Mouse (Mus musculus) forebrain, embryonic 15.5 days (tissue): ENCODE results near the gene Chst11. TPM values are rescaled to one million over a fixed set of nuclear protein-coding genes. Genes with fewer than 3 reads are reported as not detected.

Source experiments
- ATAC-seq: fragments of 200-750 bp; cut with Nextera tagmentation; replicated peaks from 2 replicates; pipeline ENCODE4 v1.8.0; 2017; ENCODE audit warnings: mild to moderate bottlenecking, moderate TSS enrichment, moderate library complexity
- H3K27ac ChIP-seq: fragments of 300-500 bp; sonication (generic); replicated peaks from 2 replicates; pipeline ENCODE4 v1.5.1; 2015; ENCODE audit warnings: mild to moderate bottlenecking, inconsistent platforms
- H3K27me3 ChIP-seq: fragments of 300-500 bp; sonication (generic); 2 replicates; pipeline ENCODE4 v1.6.1; 2015; ENCODE audit warnings: inconsistent platforms
- H3K36me3 ChIP-seq: fragments of 300-500 bp; sonication (generic); 2 replicates; pipeline ENCODE4 v1.6.1; 2015; ENCODE audit warnings: mild to moderate bottlenecking, inconsistent platforms
- H3K4me1 ChIP-seq: fragments of 300-500 bp; sonication (generic); 2 replicates; pipeline ENCODE4 v1.6.1; 2015; ENCODE audit warnings: inconsistent platforms
- H3K4me2 ChIP-seq: fragments of 300-500 bp; sonication (generic); replicated peaks from 2 replicates; pipeline ENCODE4 v1.6.1; 2015; ENCODE audit warnings: mild to moderate bottlenecking, inconsistent platforms
- H3K4me3 ChIP-seq: fragments of 300-500 bp; sonication (generic); 2 replicates; pipeline ENCODE4 v1.5.1; 2015; ENCODE audit warnings: mild to moderate bottlenecking, inconsistent platforms
- H3K9ac ChIP-seq: fragments of 300-500 bp; sonication (generic); replicated peaks from 2 replicates; pipeline ENCODE4 v1.6.1; 2015; ENCODE audit warnings: mild to moderate bottlenecking, inconsistent platforms
- H3K9me3 ChIP-seq: fragments of 300-500 bp; sonication (generic); 2 replicates; pipeline ENCODE4 v1.6.1; 2016; ENCODE audit warnings: inconsistent platforms
- WGBS: fragments of 180-500 bp; shearing (Covaris S2); methylation state at CpG from one replicate; pipeline ENCODE4 v1.1.7; 2015; ENCODE audit warnings: mixed read lengths; 5-methylcytosine and 5-hydroxymethylcytosine counted together
- polyA plus RNA-seq: library from polyadenylated mRNA; unstranded; fragments of >200 nt; fragmentation: Nextera tagmentation; extraction: Ambion mirVana; gene quantifications from 2 replicates; pipeline ENCODE4 v1.2.1, GENCODE M21; 2015

Gene Chst11
- polyA plus RNA-seq, 1 experiment from 2014 or later: 3.1 TPM

DNA sequence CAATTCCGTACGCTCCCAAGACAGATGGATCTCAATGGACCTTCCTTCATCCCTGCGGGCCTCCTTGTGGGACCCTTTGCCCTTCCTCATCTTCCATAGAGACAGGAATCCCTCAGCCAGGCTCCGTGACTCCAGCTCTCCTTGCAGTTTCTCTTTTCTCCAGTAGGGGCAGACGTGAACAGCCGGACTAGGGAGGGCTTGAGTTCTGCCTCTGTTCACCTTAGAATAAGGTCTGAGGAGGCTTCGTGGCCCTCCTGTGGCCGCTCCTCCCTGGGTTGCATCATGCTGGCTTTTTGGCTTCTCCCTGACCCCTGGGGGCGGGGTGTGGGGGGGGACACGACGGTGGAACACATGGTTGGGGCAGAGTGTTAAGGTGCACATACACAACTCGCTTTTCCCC is 234.4 kb downstream of the Chst11 start:
- peak; percentile 49 for ATAC-seq
- Histone ChIP-seq H3K27me3 (no peaks in the 10 kb centered on the region), H3K4me3 (no peak overlapping the region), H3K36me3 (no peaks in the 10 kb centered on the region), H3K9me3 (no peaks in the 10 kb centered on the region), H3K4me2 (no peak overlapping the region), H3K4me1 (no peaks in the 10 kb centered on the region; the same call in 1 of the 2 replicates), H3K9ac (no peak overlapping the region), H3K27ac (no peak overlapping the region)
- WGBS: 26% methylated on average over 12 of the region's 12 CpGs

DNA sequence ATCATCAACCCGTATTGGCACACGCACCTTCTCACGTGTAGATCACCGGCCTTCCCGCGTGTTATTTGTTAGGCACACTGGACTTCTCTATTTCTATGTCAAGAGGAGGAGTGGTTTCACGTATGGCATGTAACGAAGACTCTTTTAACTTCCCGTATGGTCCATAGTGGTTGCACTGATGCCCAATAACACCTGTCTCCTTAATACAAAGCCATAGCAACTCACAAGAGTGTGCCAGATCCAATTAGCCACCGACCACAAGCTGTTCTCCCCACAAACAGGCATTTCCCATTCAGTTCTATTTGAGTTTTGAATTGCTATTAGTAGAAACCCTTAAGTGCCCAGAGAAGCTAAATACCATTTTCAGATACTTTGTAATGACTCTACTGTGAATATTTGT is 234.9 kb downstream of the Chst11 start:
- 51% methylated on average over 10 of the region's 10 CpGs for WGBS
- Histone ChIP-seq H3K27ac (no peak overlapping the region), H3K27me3 (no peaks in the 10 kb centered on the region), H3K4me2 (no peak overlapping the region), H3K9ac (no peak overlapping the region), H3K9me3 (no peaks in the 10 kb centered on the region), H3K36me3 (no peaks in the 10 kb centered on the region), H3K4me1 (no peaks in the 10 kb centered on the region; the same call in 1 of the 2 replicates), H3K4me3 (no peak overlapping the region)
- ATAC-seq: peak; percentile 46

DNA sequence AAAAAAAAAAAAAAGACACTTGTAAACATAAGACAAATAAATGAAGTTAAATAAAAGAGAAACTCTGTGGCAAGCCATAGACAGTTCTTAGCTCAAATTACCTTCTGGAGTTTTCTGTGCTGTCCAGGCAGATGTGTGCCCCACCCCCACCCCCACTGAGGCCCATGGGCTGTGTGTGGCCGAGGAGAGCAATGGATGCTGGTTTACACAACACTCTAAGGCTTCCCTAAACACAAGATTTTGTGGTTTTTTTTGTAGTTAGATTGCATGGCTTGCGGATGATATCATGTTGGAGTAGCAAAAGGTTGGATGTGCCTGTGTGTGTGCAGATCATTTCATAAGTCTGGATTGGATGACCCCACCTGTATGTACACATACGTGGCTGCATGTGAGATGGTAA is 235.5 kb downstream of the Chst11 start:
- WGBS: 88% methylated on average over 3 of the region's 3 CpGs
- Histone ChIP-seq H3K4me3 (no peak overlapping the region), H3K4me1 (no peaks in the 10 kb centered on the region; the same call in 1 of the 2 replicates), H3K36me3 (no peaks in the 10 kb centered on the region), H3K9ac (no peak overlapping the region), H3K9me3 (no peaks in the 10 kb centered on the region), H3K27me3 (no peaks in the 10 kb centered on the region), H3K27ac (no peak overlapping the region), H3K4me2 (no peak overlapping the region)
- no peak for ATAC-seq

DNA sequence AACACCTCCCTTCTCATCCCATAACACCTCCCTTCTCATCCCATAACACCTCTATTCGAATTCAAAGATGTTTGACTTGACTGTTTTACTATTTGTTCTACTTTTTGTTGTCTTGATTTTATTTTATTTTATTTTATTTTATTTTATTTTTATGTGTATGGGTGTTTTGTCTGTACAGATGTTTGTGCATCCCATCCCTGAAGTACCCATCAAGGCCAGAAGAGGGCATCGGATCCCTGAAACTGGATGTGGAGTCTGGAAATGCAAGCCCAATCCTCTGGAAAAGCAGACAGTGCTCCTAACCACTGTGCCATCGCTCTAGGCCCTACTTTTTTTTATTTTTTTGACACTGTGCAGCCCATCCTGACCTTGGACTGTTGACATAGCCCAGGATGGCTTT is 239.7 kb downstream of the Chst11 start:
- ATAC-seq: no peak
- H3K36me3 ChIP-seq: no peaks in the 10 kb centered on the region
- no peaks in the 10 kb centered on the region for H3K27me3 ChIP-seq
- H3K4me1 ChIP-seq: no peaks in the 10 kb centered on the region; the same call in 1 of the 2 replicates
- H3K9me3 ChIP-seq: no peaks in the 10 kb centered on the region
- H3K4me2 ChIP-seq: no peak overlapping the region
- H3K27ac ChIP-seq: no peak overlapping the region
- H3K9ac ChIP-seq: no peak overlapping the region
- WGBS: 48% methylated on average over 3 of the region's 3 CpGs
- no peak overlapping the region for H3K4me3 ChIP-seq

DNA sequence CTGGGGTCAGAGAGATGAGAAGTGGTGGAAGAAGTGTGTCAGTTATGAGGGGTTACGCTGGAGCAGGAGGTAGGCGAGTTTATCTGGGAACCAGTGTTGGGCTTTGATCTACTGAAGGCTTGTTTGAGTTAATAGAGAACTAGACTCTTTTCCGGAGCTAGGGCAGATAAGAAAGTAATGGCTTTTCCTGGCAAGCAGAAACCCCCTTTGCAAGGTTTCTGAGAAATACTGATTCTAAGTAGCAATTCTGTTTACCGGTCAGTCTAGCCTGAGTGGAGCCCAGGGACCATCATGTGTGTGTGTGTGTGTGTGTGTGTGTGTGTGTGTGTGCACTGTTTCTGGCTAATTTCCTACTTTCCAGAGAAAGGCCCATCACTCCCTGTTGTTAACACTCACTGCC is 243.3 kb downstream of the Chst11 start:
- Histone ChIP-seq H3K27me3 (no peaks in the 10 kb centered on the region), H3K9ac (no peak overlapping the region), H3K4me3 (no peak overlapping the region), H3K36me3 (no peaks in the 10 kb centered on the region), H3K27ac (no peak overlapping the region), H3K4me2 (no peak overlapping the region), H3K4me1 (no peaks in the 10 kb centered on the region), H3K9me3 (no peaks in the 10 kb centered on the region)
- 94% methylated on average over 4 of the region's 4 CpGs for WGBS
- ATAC-seq: no peak

DNA sequence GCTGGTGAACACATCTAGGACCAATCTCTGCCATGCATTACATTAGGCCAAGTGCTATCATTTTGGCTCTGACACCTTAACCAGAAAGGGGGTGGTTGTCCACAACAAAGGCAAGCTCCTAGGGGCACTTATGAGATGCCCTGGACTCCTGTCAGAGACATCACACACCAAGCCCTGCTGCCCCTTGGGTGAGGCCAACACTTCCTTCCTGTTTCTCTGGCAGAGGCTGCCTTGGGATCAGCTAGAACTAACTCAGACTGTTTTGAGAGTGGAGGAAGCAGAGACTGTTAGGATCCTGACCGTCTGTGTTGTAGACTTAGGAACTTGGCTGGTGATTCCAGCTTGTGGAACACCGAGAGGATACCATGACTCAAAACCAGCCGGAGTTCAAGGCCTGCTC is 248.7 kb downstream of the Chst11 start:
- Histone ChIP-seq H3K4me1 (peaks cover 3% of the 10 kb centered on the region; the same call in 1 of the 2 replicates), H3K4me3 (no peak overlapping the region), H3K36me3 (no peaks in the 10 kb centered on the region), H3K4me2 (no peak overlapping the region), H3K9ac (no peak overlapping the region), H3K9me3 (no peaks in the 10 kb centered on the region), H3K27ac (no peak overlapping the region), H3K27me3 (no peaks in the 10 kb centered on the region)
- no peak for ATAC-seq
- 94% methylated on average over 3 of the region's 3 CpGs for WGBS

DNA sequence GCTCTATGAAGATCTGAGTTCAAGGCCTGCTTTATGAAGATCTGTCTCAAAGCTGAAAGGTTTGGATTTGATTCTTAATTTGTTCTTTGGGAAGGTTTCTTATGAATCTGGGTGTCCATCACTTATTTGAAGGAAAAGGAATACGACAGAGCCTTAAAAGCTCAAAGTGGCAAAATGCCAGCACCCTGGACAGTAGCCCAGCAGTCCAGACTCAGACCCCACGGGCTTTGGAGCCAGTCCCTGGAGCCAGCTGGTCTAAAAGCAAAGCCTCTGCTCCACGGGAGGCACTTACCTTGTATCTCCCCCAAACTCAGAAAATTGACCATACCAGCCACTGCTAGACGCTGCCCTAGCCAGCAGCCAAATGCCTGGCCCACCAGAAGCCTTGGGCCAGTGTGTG is 249.1 kb downstream of the Chst11 start:
- Histone ChIP-seq H3K9ac (no peak overlapping the region), H3K36me3 (no peaks in the 10 kb centered on the region), H3K4me2 (no peak overlapping the region), H3K27ac (no peak overlapping the region), H3K9me3 (no peaks in the 10 kb centered on the region), H3K4me3 (no peak overlapping the region), H3K4me1 (peaks cover 3% of the 10 kb centered on the region; the same call in 1 of the 2 replicates), H3K27me3 (no peaks in the 10 kb centered on the region)
- ATAC-seq: no peak
- WGBS: 57% methylated on average over 4 of the region's 4 CpGs

DNA sequence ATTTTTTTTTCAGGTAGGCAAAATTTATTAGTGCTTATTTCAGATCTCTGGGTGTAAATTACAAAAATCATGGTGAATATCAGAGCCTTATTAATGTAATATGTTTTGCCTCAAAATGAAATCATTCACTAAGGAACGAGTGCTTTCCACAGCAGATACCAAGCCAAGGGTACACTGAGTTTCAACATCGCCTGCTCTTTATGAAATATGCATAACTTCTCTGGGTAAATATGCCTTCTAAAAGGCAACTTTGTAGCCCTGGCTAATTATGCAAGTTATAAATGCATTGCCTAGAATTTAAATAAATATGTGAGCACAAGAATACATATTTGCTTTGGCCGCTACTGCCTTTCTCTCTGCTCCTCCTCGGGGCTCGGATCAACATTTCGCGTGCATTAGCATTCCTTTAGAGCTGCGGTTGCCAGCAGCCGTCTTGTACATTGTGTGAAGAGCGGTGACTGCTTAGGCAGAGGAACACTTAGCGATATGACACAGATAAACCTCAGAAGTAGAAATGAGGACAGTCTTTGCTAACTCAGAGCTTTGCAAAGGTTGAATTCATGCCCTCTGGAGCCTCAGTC is 256.9 kb downstream of the Chst11 start:
- no peak overlapping the region for H3K9ac ChIP-seq
- WGBS: 39% methylated on average over 11 of the region's 11 CpGs
- no peak overlapping the region for H3K27ac ChIP-seq
- ATAC-seq: 0 out of 2 replicates have a peak, but pooled peaks have one; percentile 53
- H3K4me1 ChIP-seq: peaks cover 6% of the 10 kb centered on the region
- H3K9me3 ChIP-seq: no peaks in the 10 kb centered on the region
- H3K27me3 ChIP-seq: no peaks in the 10 kb centered on the region
- H3K36me3 ChIP-seq: no peaks in the 10 kb centered on the region
- H3K4me2 ChIP-seq: no peak overlapping the region
- H3K4me3 ChIP-seq: no peak overlapping the region

DNA sequence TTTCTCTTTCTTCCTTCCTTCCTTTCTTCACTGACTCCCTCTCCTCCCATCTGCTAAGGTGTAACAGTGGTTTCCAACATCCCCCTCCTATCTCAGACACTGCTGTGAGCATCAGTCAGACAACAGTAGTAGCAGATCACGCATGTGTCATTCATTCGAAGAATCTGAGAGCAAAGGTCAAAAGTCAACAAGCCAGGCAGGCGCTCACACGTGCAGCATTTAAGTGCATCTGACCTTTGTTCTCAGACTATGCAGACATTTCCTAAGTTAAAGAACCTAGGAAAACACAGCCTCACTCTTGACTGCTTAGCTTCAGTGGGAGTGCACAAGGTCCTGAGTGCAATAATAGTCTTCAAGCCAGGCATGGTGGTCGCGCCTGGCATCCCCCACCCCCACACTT is 258.8 kb downstream of the Chst11 start:
- 92% methylated on average over 6 of the region's 6 CpGs for WGBS

More for the DNA sequence above, 258.8 kb downstream of the Chst11 start:
- Histone ChIP-seq H3K4me2 (no peak overlapping the region), H3K9ac (no peak overlapping the region), H3K36me3 (no peaks in the 10 kb centered on the region), H3K27ac (no peak overlapping the region), H3K27me3 (no peaks in the 10 kb centered on the region), H3K9me3 (no peaks in the 10 kb centered on the region), H3K4me3 (no peak overlapping the region), H3K4me1 (peaks cover 6% of the 10 kb centered on the region)
- ATAC-seq: no peak

Other genes with a start within 250 kb of the Chst11 start
- 62.5 and 67.4 TPM in 2 replicates for gene Nfyb, start 221.4 kb upstream of the Chst11 start, polyA plus RNA-seq
- 172 and 174 TPM in 2 replicates for gene Txnrd1, start 151.5 kb upstream of the Chst11 start, polyA plus RNA-seq
- 0.22 and 0.51 TPM in 2 replicates for gene Eid3, start 118.9 kb upstream of the Chst11 start, polyA plus RNA-seq